Comparison of ENCODE assay signal across 8 mouse cellular contexts in genomic region chr15:84450441-84451183, GRCm38 (mm10). TPM values are rescaled to one million over a fixed set of nuclear protein-coding genes. Genes with fewer than 3 reads are reported as not detected.
DNase-seq lines count a peak whose midpoint lies in the region; ATAC-seq and TF ChIP-seq lines count a peak whose summit lies in the region.

No protein-coding gene starts in this region.

- ATAC-seq in forebrain, embryonic 16.5 days: no peak
- ATAC-seq in hematopoietic stem cell, adult 5-6 weeks (replicated peaks in 1 of 2; ENCODE audit: insufficient read depth in 1 of 2, low FRiP score in 2 of 2, low TSS enrichment in 1 of 2, low read depth in 1 of 2, poor library complexity in 2 of 2, severe bottlenecking in 2 of 2): peak; percentile 63 to 71; a peak in 3 of 4 replicates
- ATAC-seq in limb, embryonic 11.5 days (ENCODE audit: insufficient number of reproducible peaks, low FRiP score, low TSS enrichment, low read depth): no peak
- ATAC-seq in midbrain, embryonic 15.5 days (replicated peaks): no peak
- ATAC-seq in stomach, postnatal 0 days (ENCODE audit: low FRiP score, low TSS enrichment): peak; percentile 65

- peak overlapping the region; percentile 30; the same call in 1 of the 2 replicates for H3K9ac ChIP-seq in forebrain, embryonic 16.5 days (replicated peaks; ENCODE audit: low read depth, low read length)
- peak overlapping the region; percentile 34 for H3K9ac ChIP-seq in limb, embryonic 11.5 days (ENCODE audit: low read length)
- H3K9ac ChIP-seq in midbrain, embryonic 15.5 days: peak overlapping the region; percentile 28
- no peak overlapping the region for H3K9ac ChIP-seq in stomach, postnatal 0 days (ENCODE audit: low read length)

- no peaks in the 10 kb centered on the region for H3K9me3 ChIP-seq in forebrain, embryonic 16.5 days (ENCODE audit: control insufficient read depth, low read length)
- H3K9me3 ChIP-seq in limb, embryonic 11.5 days (ENCODE audit: control insufficient read depth, low read length): no peaks in the 10 kb centered on the region
- no peaks in the 10 kb centered on the region for H3K9me3 ChIP-seq in midbrain, embryonic 15.5 days
- no peaks in the 10 kb centered on the region for H3K9me3 ChIP-seq in stomach, postnatal 0 days (ENCODE audit: control insufficient read depth, low read length)

- TF ChIP-seq EP300 in stomach, postnatal 0 days (optimal IDR thresholded peaks at IDR 0.05): no peak

- H3K36me3 ChIP-seq in forebrain, embryonic 16.5 days (ENCODE audit: control insufficient read depth, insufficient read depth): no peaks in the 10 kb centered on the region
- no peaks in the 10 kb centered on the region for H3K36me3 ChIP-seq in limb, embryonic 11.5 days (ENCODE audit: control insufficient read depth, insufficient read depth, low read length)
- H3K36me3 ChIP-seq in midbrain, embryonic 15.5 days (replicated peaks): no peaks in the 10 kb centered on the region
- no peaks in the 10 kb centered on the region for H3K36me3 ChIP-seq in stomach, postnatal 0 days (ENCODE audit: control insufficient read depth, insufficient read depth, low read length)

- 2% methylated on average over 20 of the region's 21 CpGs for WGBS in forebrain, embryonic 16.5 days
- under 1% methylated on average over 21 of the region's 21 CpGs for WGBS in limb, embryonic 11.5 days
- WGBS in midbrain, embryonic 15.5 days: 2% methylated on average over 21 of the region's 21 CpGs
- WGBS in stomach, postnatal 0 days: 3% methylated on average over 21 of the region's 21 CpGs

- no peaks in the 10 kb centered on the region for H3K27me3 ChIP-seq in forebrain, embryonic 16.5 days (replicated peaks; ENCODE audit: control insufficient read depth, insufficient read depth, low read length)
- peaks cover 30% of the 10 kb centered on the region for H3K27me3 ChIP-seq in limb, embryonic 11.5 days (ENCODE audit: control insufficient read depth, insufficient read depth, low read length)
- no peaks in the 10 kb centered on the region; the same call in 1 of the 2 replicates for H3K27me3 ChIP-seq in midbrain, embryonic 15.5 days (replicated peaks)
- H3K27me3 ChIP-seq in stomach, postnatal 0 days (ENCODE audit: control insufficient read depth, insufficient read depth, low read length): peaks cover 3% of the 10 kb centered on the region; the same call in 1 of the 2 replicates

- H3K4me1 ChIP-seq in forebrain, embryonic 16.5 days (replicated peaks; ENCODE audit: control insufficient read depth, insufficient read depth, low read length): peaks cover 11% of the 10 kb centered on the region
- H3K4me1 ChIP-seq in limb, embryonic 11.5 days (ENCODE audit: control insufficient read depth, insufficient read depth, low read length): peaks cover 15% of the 10 kb centered on the region; the same call in 1 of the 2 replicates
- H3K4me1 ChIP-seq in midbrain, embryonic 15.5 days: peaks cover 23% of the 10 kb centered on the region
- peaks cover 4% of the 10 kb centered on the region for H3K4me1 ChIP-seq in stomach, postnatal 0 days (replicated peaks; ENCODE audit: control insufficient read depth, insufficient read depth)

- DNase-seq in cerebellum, adult 11 months: peak; percentile 38
- DNase-seq in cerebellum, postnatal 4 days (ENCODE audit: low spot score in 2 of 2): no peak
- DNase-seq in c-Kit-positive CD71-negative TER-119-negative erythroid progenitor cells, embryonic 14.5 days (ENCODE audit: low read depth): peak; percentile 37
- DNase-seq in limb, embryonic 11.5 days (ENCODE audit: low spot score): peak; percentile 65
- peak; percentile 73 for DNase-seq in stomach, postnatal 0 days (ENCODE audit: low spot score)

- H3K4me2 ChIP-seq in forebrain, embryonic 16.5 days (ENCODE audit: low read length): no peak overlapping the region
- H3K4me2 ChIP-seq in limb, embryonic 11.5 days (ENCODE audit: low read depth, severe bottlenecking): peak overlapping the region; percentile 36
- H3K4me2 ChIP-seq in midbrain, embryonic 15.5 days: peak overlapping the region; percentile 38
- peak overlapping the region; percentile 36 for H3K4me2 ChIP-seq in stomach, postnatal 0 days (replicated peaks; ENCODE audit: low read depth)

- H3K27ac ChIP-seq in forebrain, embryonic 16.5 days (ENCODE audit: low read length): no peak overlapping the region
- H3K27ac ChIP-seq in limb, embryonic 11.5 days (replicated peaks; ENCODE audit: low read depth, low read length): no peak overlapping the region
- H3K27ac ChIP-seq in midbrain, embryonic 15.5 days: no peak overlapping the region
- 0 out of 2 replicates have a peak overlapping the region, but pooled peaks have one; percentile 18 for H3K27ac ChIP-seq in stomach, postnatal 0 days (replicated peaks)

- no peak overlapping the region for H3K4me3 ChIP-seq in forebrain, embryonic 16.5 days (replicated peaks; ENCODE audit: low read length)
- H3K4me3 ChIP-seq in limb, embryonic 11.5 days (ENCODE audit: low read depth, low read length): no peak overlapping the region
- H3K4me3 ChIP-seq in midbrain, embryonic 15.5 days: no peak overlapping the region
- no peak overlapping the region for H3K4me3 ChIP-seq in stomach, postnatal 0 days (ENCODE audit: low read depth, low read length)

- TF ChIP-seq CTCF in stomach, postnatal 0 days (IDR thresholded peaks at IDR 0.05; ENCODE audit: low read depth): no peak

RNA-seq across cellular contexts. Expression of gene Shisal1, which starts 3.7 kb away (rescaled TPM):
- 8.1 and 13.5 TPM in 2 replicates for polyA plus RNA-seq in forebrain, embryonic 16.5 days (2015; fragmentation: Nextera tagmentation; extraction: Ambion mirVana)
- 0.15 TPM in 1 of 2 replicates, not detected in the other for total RNA-seq in hematopoietic stem cell, adult 5-6 weeks (2017)
- polyA plus RNA-seq in limb, embryonic 11.5 days (2014; fragmentation: Nextera tagmentation; extraction: Ambion mirVana): 0.36 and 0.50 TPM in 2 replicates
- polyA plus RNA-seq in midbrain, embryonic 15.5 days (2015; fragmentation: Nextera tagmentation; extraction: Ambion mirVana): 19.4 and 21.2 TPM in 2 replicates
- 0.82 and 1.1 TPM in 2 replicates for polyA plus RNA-seq in stomach, postnatal 0 days (2015; fragmentation: Nextera tagmentation; extraction: Ambion mirVana)

Comparison
In these comparisons a context has a peak if more than half of its experiments do, and no peak if none do; other contexts are left out.
1. DNase-seq: peak in cerebellum, adult 11 months (single experiment), c-Kit-positive CD71-negative TER-119-negative erythroid progenitor cells, embryonic 14.5 days (single experiment), limb, embryonic 11.5 days (single experiment) and stomach, postnatal 0 days (single experiment); none in cerebellum, postnatal 4 days (0 of 2).
2. ATAC-seq: peak in hematopoietic stem cell, adult 5-6 weeks (2 of 2) and stomach, postnatal 0 days (single experiment); none in forebrain, embryonic 16.5 days (single experiment), limb, embryonic 11.5 days (single experiment) and midbrain, embryonic 15.5 days (single experiment).